Mouse (Mus musculus): ENCODE measurements around the gene Olfr718-ps1. TPM values are rescaled to one million over a fixed set of nuclear protein-coding genes. Genes with fewer than 3 reads are reported as not detected.

Olfr718-ps1 gene
- total and polyA plus RNA-seq, 2 experiments from 2014 or later = not detected

- TF ChIP-seq CTCF (IDR thresholded peaks at IDR 0.05; ENCODE audit: low read depth) = no peak
- 90% methylated on average over 16 of the region's 16 CpGs for WGBS
- no peaks in the 10 kb centered on the region for H3K36me3 ChIP-seq (ENCODE audit: insufficient read depth)
- H3K9me3 ChIP-seq (ENCODE audit: low read length) = 0 out of 2 replicates have a peak, but pooled peaks cover 3% of the 10 kb centered on the region
- H3K27me3 ChIP-seq (ENCODE audit: insufficient read depth, low read length) = no peaks in the 10 kb centered on the region
- ATAC-seq = no peak
- H3K9ac ChIP-seq = no peak overlapping the region
- no peak overlapping the region for H3K4me3 ChIP-seq (ENCODE audit: low read depth, low read length)
- H3K4me1 ChIP-seq (ENCODE audit: insufficient read depth) = peaks cover 8% of the 10 kb centered on the region; the same call in 1 of the 2 replicates
- no peak overlapping the region for H3K27ac ChIP-seq (ENCODE audit: low read depth, low read length)
- H3K4me2 ChIP-seq (ENCODE audit: low read depth) = no peak overlapping the region
- DNase-seq = no peak
Observed at GRCm38 (mm10) chr5:143129101-143129500, 18.3 kb downstream of the Olfr718-ps1 start.

GRCm38 (mm10) chr5:143127837-143128236, 19.5 kb downstream of the Olfr718-ps1 start:
- no peaks in the 10 kb centered on the region for H3K36me3 ChIP-seq (ENCODE audit: insufficient read depth)
- no peak overlapping the region for H3K27ac ChIP-seq (ENCODE audit: low read depth, low read length)
- no peak for ATAC-seq
- no peaks in the 10 kb centered on the region for H3K27me3 ChIP-seq (ENCODE audit: insufficient read depth, low read length)
- H3K9me3 ChIP-seq (ENCODE audit: low read length) = 0 out of 2 replicates have a peak, but pooled peaks cover 3% of the 10 kb centered on the region
- peaks cover 8% of the 10 kb centered on the region; the same call in 1 of the 2 replicates for H3K4me1 ChIP-seq (ENCODE audit: insufficient read depth)
- 73% methylated on average over 8 of the region's 8 CpGs for WGBS
- DNase-seq = no peak
- H3K4me3 ChIP-seq (ENCODE audit: low read depth, low read length) = no peak overlapping the region
- H3K4me2 ChIP-seq (ENCODE audit: low read depth) = no peak overlapping the region
- no peak overlapping the region for H3K9ac ChIP-seq
- no peak for TF ChIP-seq CTCF (IDR thresholded peaks at IDR 0.05; ENCODE audit: low read depth)

GRCm38 (mm10) chr5:143126908-143127307, 20.5 kb downstream of the Olfr718-ps1 start:
- no peaks in the 10 kb centered on the region for H3K36me3 ChIP-seq (ENCODE audit: insufficient read depth)
- H3K4me3 ChIP-seq (ENCODE audit: low read depth, low read length) = no peak overlapping the region
- H3K4me1 ChIP-seq (ENCODE audit: insufficient read depth) = peaks cover 8% of the 10 kb centered on the region; the same call in 1 of the 2 replicates
- H3K9ac ChIP-seq = no peak overlapping the region
- no peaks in the 10 kb centered on the region for H3K27me3 ChIP-seq (ENCODE audit: insufficient read depth, low read length)
- WGBS = 78% methylated on average over 4 of the region's 4 CpGs
- no peak overlapping the region for H3K27ac ChIP-seq (ENCODE audit: low read depth, low read length)
- 0 out of 2 replicates have a peak, but pooled peaks cover 3% of the 10 kb centered on the region for H3K9me3 ChIP-seq (ENCODE audit: low read length)
- no peak for TF ChIP-seq CTCF (IDR thresholded peaks at IDR 0.05; ENCODE audit: low read depth)
- DNase-seq = no peak
- H3K4me2 ChIP-seq (ENCODE audit: low read depth) = no peak overlapping the region
- no peak for ATAC-seq

GRCm38 (mm10) chr5:143126089-143126488, 21.3 kb downstream of the Olfr718-ps1 start:
- WGBS = 84% methylated on average over 9 of the region's 9 CpGs
- no peak overlapping the region for H3K4me3 ChIP-seq (ENCODE audit: low read depth, low read length)
- TF ChIP-seq CTCF (IDR thresholded peaks at IDR 0.05; ENCODE audit: low read depth) = no peak
- H3K4me2 ChIP-seq (ENCODE audit: low read depth) = no peak overlapping the region
- no peak for ATAC-seq
- DNase-seq = no peak
- H3K9ac ChIP-seq = no peak overlapping the region
- peak overlapping the region; percentile 66; the same call in 1 of the 2 replicates for H3K27ac ChIP-seq (ENCODE audit: low read depth, low read length)
- H3K27me3 ChIP-seq (ENCODE audit: insufficient read depth, low read length) = no peaks in the 10 kb centered on the region
- H3K9me3 ChIP-seq (ENCODE audit: low read length) = 0 out of 2 replicates have a peak, but pooled peaks cover 3% of the 10 kb centered on the region
- no peaks in the 10 kb centered on the region for H3K36me3 ChIP-seq (ENCODE audit: insufficient read depth)
- peaks cover 8% of the 10 kb centered on the region; the same call in 1 of the 2 replicates for H3K4me1 ChIP-seq (ENCODE audit: insufficient read depth)

- Histone ChIP-seq H3K9me3 (ENCODE audit: low read length) (0 out of 2 replicates have a peak, but pooled peaks cover 3% of the 10 kb centered on the region), H3K27me3 (ENCODE audit: insufficient read depth, low read length) (no peaks in the 10 kb centered on the region), H3K9ac (no peak overlapping the region), H3K27ac (ENCODE audit: low read depth, low read length) (peak overlapping the region; percentile 66), H3K36me3 (ENCODE audit: insufficient read depth) (no peaks in the 10 kb centered on the region), H3K4me1 (ENCODE audit: insufficient read depth) (peaks cover 8% of the 10 kb centered on the region; the same call in 1 of the 2 replicates), H3K4me3 (ENCODE audit: low read depth, low read length) (no peak overlapping the region), H3K4me2 (ENCODE audit: low read depth) (no peak overlapping the region)
- WGBS = 19% methylated on average over 7 of the region's 7 CpGs
- peak; percentile 76 for DNase-seq
- no peak for TF ChIP-seq CTCF (IDR thresholded peaks at IDR 0.05; ENCODE audit: low read depth)
- ATAC-seq = peak; percentile 94
Observed at GRCm38 (mm10) chr5:143125601-143126000, 21.8 kb downstream of the Olfr718-ps1 start.

- no peak for TF ChIP-seq CTCF (IDR thresholded peaks at IDR 0.05; ENCODE audit: low read depth)
- Histone ChIP-seq H3K4me2 (ENCODE audit: low read depth) (no peak overlapping the region), H3K9ac (no peak overlapping the region), H3K27ac (ENCODE audit: low read depth, low read length) (peak overlapping the region; percentile 66; the same call in 1 of the 2 replicates), H3K9me3 (ENCODE audit: low read length) (0 out of 2 replicates have a peak, but pooled peaks cover 3% of the 10 kb centered on the region), H3K27me3 (ENCODE audit: insufficient read depth, low read length) (no peaks in the 10 kb centered on the region), H3K4me3 (ENCODE audit: low read depth, low read length) (no peak overlapping the region), H3K4me1 (ENCODE audit: insufficient read depth) (peaks cover 8% of the 10 kb centered on the region; the same call in 1 of the 2 replicates), H3K36me3 (ENCODE audit: insufficient read depth) (no peaks in the 10 kb centered on the region)
- ATAC-seq (no peak), DNase-seq (no peak)
- WGBS = 77% methylated on average over 4 of the region's 4 CpGs
Observed at GRCm38 (mm10) chr5:143124805-143125378, 22.5 kb downstream of the Olfr718-ps1 start.

GRCm38 (mm10) chr5:143122673-143123072, 24.7 kb downstream of the Olfr718-ps1 start:
- no peaks in the 10 kb centered on the region for H3K27me3 ChIP-seq (ENCODE audit: insufficient read depth, low read length)
- no peaks in the 10 kb centered on the region for H3K36me3 ChIP-seq (ENCODE audit: insufficient read depth)
- H3K9ac ChIP-seq = no peak overlapping the region
- 20% methylated on average over 1 of the region's 1 CpGs for WGBS
- no peak for ATAC-seq
- no peaks in the 10 kb centered on the region for H3K9me3 ChIP-seq (ENCODE audit: low read length)
- no peak overlapping the region for H3K4me2 ChIP-seq (ENCODE audit: low read depth)
- H3K4me3 ChIP-seq (ENCODE audit: low read depth, low read length) = no peak overlapping the region
- H3K27ac ChIP-seq (ENCODE audit: low read depth, low read length) = no peak overlapping the region
- no peak for DNase-seq
- TF ChIP-seq CTCF (IDR thresholded peaks at IDR 0.05; ENCODE audit: low read depth) = no peak
- peaks cover 8% of the 10 kb centered on the region; the same call in 1 of the 2 replicates for H3K4me1 ChIP-seq (ENCODE audit: insufficient read depth)
